Mouse (Mus musculus): Measurements from ENCODE around the gene Taar7a. TPM values are rescaled to one million over a fixed set of nuclear protein-coding genes. Genes with fewer than 3 reads are reported as not detected.

The Taar7a gene
- polyA plus RNA-seq, 1 experiment from 2014 or later = not detected

DNA sequence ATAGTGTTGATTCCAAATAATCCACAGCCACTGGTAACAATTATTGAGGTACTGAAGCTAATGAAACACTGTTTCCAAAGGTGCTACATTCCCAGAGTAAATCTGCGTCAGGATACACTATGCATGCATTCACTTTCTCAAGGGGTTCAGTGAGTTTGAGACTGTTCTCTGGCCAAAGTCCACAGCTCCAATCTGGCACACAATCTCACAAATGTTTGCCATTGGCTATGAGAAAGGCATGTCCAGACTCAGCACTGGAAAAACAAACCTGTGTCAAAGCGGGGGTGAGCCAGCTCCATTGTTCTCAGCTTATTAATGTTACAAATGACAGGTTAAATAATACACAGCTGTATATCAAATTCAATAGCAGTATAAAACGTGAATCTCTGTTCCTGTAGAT lies 34.2 kb downstream of the Taar7a start:
- no peak overlapping the region for H3K4me2 ChIP-seq (replicated peaks; ENCODE audit: low read depth)
- H3K27me3 ChIP-seq (replicated peaks; ENCODE audit: control insufficient read depth, insufficient read depth, low read length) = no peaks in the 10 kb centered on the region
- ATAC-seq = peak; percentile 63; the same call in 1 of the 2 replicates
- H3K4me3 ChIP-seq (ENCODE audit: low read depth, low read length) = no peak overlapping the region
- no peak overlapping the region for H3K27ac ChIP-seq (ENCODE audit: low read depth, low read length)
- no peaks in the 10 kb centered on the region for H3K36me3 ChIP-seq (ENCODE audit: control insufficient read depth, insufficient read depth)
- no peaks in the 10 kb centered on the region for H3K4me1 ChIP-seq (replicated peaks; ENCODE audit: control insufficient read depth, insufficient read depth, low read length)
- TF ChIP-seq CTCF (IDR thresholded peaks at IDR 0.05; ENCODE audit: low read depth) = no peak
- H3K9ac ChIP-seq (ENCODE audit: low read depth, low read length) = no peak overlapping the region
- no peaks in the 10 kb centered on the region for H3K9me3 ChIP-seq (ENCODE audit: control insufficient read depth)
- 35% methylated on average over 3 of the region's 3 CpGs for WGBS

DNA sequence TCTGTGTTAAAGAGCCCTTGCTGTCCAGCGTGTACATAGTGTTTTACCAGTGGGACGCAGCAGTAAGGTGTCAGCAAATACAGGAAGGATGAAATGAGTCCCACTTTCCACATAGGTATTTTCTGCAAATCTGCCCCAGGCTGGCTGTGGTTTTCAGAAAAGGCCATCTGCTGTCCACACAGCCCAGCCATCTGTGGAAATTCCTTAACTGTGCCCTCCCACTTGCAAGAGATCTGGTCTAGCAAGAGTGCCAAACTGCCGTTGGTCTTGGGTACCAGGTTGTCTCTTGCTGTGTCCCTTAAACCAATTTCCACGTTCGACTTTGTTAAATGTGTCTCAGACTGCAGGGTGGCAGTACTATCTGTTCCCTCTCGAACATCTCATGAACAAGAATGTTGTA lies 41.6 kb downstream of the Taar7a start:
- ATAC-seq = no peak
- WGBS = 84% methylated on average over 6 of the region's 6 CpGs
- Histone ChIP-seq H3K4me1 (replicated peaks; ENCODE audit: control insufficient read depth, insufficient read depth, low read length) (no peaks in the 10 kb centered on the region), H3K4me2 (replicated peaks; ENCODE audit: low read depth) (no peak overlapping the region), H3K27me3 (replicated peaks; ENCODE audit: control insufficient read depth, insufficient read depth, low read length) (no peaks in the 10 kb centered on the region), H3K4me3 (ENCODE audit: low read depth, low read length) (no peak overlapping the region), H3K9me3 (ENCODE audit: control insufficient read depth) (no peaks in the 10 kb centered on the region), H3K36me3 (ENCODE audit: control insufficient read depth, insufficient read depth) (no peaks in the 10 kb centered on the region), H3K27ac (ENCODE audit: low read depth, low read length) (no peak overlapping the region), H3K9ac (ENCODE audit: low read depth, low read length) (no peak overlapping the region)
- TF ChIP-seq CTCF (IDR thresholded peaks at IDR 0.05; ENCODE audit: low read depth) = no peak

GRCm38 (mm10) chr10:23949508-23950005 lies 43.7 kb downstream of the Taar7a start, which contains the start of gene Taar3:
Gene Taar3 (plus strand): TSS chr10:23949558.
- no peak within 1 kb of the TSS for H3K4me3 ChIP-seq (ENCODE audit: low read depth, low read length)
- H3K27ac ChIP-seq (ENCODE audit: low read depth, low read length) = no peak within 1 kb of the TSS
- no peak for ATAC-seq
- no peak within 1 kb of the TSS for H3K9ac ChIP-seq (ENCODE audit: low read depth, low read length)
- TF ChIP-seq CTCF (IDR thresholded peaks at IDR 0.05; ENCODE audit: low read depth) = no peak
- no peaks in the 10 kb centered on the region for H3K4me1 ChIP-seq (replicated peaks; ENCODE audit: control insufficient read depth, insufficient read depth, low read length)
- no peaks in the 10 kb centered on the region for H3K9me3 ChIP-seq (ENCODE audit: control insufficient read depth)
- H3K27me3 ChIP-seq (replicated peaks; ENCODE audit: control insufficient read depth, insufficient read depth, low read length) = no peaks in the 10 kb centered on the region
- H3K4me2 ChIP-seq (replicated peaks; ENCODE audit: low read depth) = no peak within 1 kb of the TSS
- 90% methylated on average over 16 of the region's 16 CpGs for WGBS
- H3K36me3 ChIP-seq (ENCODE audit: control insufficient read depth, insufficient read depth) = no peaks in the 10 kb centered on the region

- no peak overlapping the region for H3K4me3 ChIP-seq (ENCODE audit: low read depth, low read length)
- 53% methylated on average over 7 of the region's 7 CpGs for WGBS
- TF ChIP-seq CTCF (IDR thresholded peaks at IDR 0.05; ENCODE audit: low read depth) = no peak
- no peak overlapping the region for H3K4me2 ChIP-seq (replicated peaks; ENCODE audit: low read depth)
- no peak for ATAC-seq
- H3K4me1 ChIP-seq (replicated peaks; ENCODE audit: control insufficient read depth, insufficient read depth, low read length) = no peaks in the 10 kb centered on the region
- no peak overlapping the region for H3K9ac ChIP-seq (ENCODE audit: low read depth, low read length)
- H3K9me3 ChIP-seq (ENCODE audit: control insufficient read depth) = no peaks in the 10 kb centered on the region
- no peaks in the 10 kb centered on the region for H3K27me3 ChIP-seq (replicated peaks; ENCODE audit: control insufficient read depth, insufficient read depth, low read length)
- H3K27ac ChIP-seq (ENCODE audit: low read depth, low read length) = no peak overlapping the region
- no peaks in the 10 kb centered on the region for H3K36me3 ChIP-seq (ENCODE audit: control insufficient read depth, insufficient read depth)
Observed at GRCm38 (mm10) chr10:23948026-23948425, 45.3 kb downstream of the Taar7a start.

- Histone ChIP-seq H3K27me3 (replicated peaks; ENCODE audit: control insufficient read depth, insufficient read depth, low read length) (no peaks in the 10 kb centered on the region), H3K36me3 (ENCODE audit: control insufficient read depth, insufficient read depth) (no peaks in the 10 kb centered on the region), H3K4me3 (ENCODE audit: low read depth, low read length) (no peak overlapping the region), H3K27ac (ENCODE audit: low read depth, low read length) (no peak overlapping the region), H3K9ac (ENCODE audit: low read depth, low read length) (no peak overlapping the region), H3K4me1 (replicated peaks; ENCODE audit: control insufficient read depth, insufficient read depth, low read length) (no peaks in the 10 kb centered on the region), H3K9me3 (ENCODE audit: control insufficient read depth) (no peaks in the 10 kb centered on the region), H3K4me2 (replicated peaks; ENCODE audit: low read depth) (no peak overlapping the region)
- no peak for ATAC-seq
- peak; percentile 55 for TF ChIP-seq CTCF (IDR thresholded peaks at IDR 0.05; ENCODE audit: low read depth)
- 83% methylated on average over 5 of the region's 5 CpGs for WGBS
Observed at GRCm38 (mm10) chr10:23942465-23942864, 50.8 kb downstream of the Taar7a start.

Other genes starting within 250 kb of the Taar7a start
- 144 and 151 TPM in 2 replicates for gene Rps12, start 206.2 kb downstream of the Taar7a start, polyA plus RNA-seq (2015; fragmentation: Nextera tagmentation; extraction: Ambion mirVana)
- gene Slc18b1, start 196.5 kb downstream of the Taar7a start, polyA plus RNA-seq (2015; fragmentation: Nextera tagmentation; extraction: Ambion mirVana) = 12.9 and 14.0 TPM in 2 replicates
- 0.10 TPM in 1 of 2 replicates, not detected in the other for gene Vnn3, start 142.0 kb downstream of the Taar7a start, polyA plus RNA-seq (2015; fragmentation: Nextera tagmentation; extraction: Ambion mirVana)
- gene Vnn1, start 98.8 kb downstream of the Taar7a start, polyA plus RNA-seq (2015; fragmentation: Nextera tagmentation; extraction: Ambion mirVana) = 7.4 and 8.2 TPM in 2 replicates
- not detected in 2 replicates for gene Taar1, start 73.1 kb downstream of the Taar7a start, polyA plus RNA-seq (2015; fragmentation: Nextera tagmentation; extraction: Ambion mirVana)
- not detected in 2 replicates for gene Taar2, start 54.9 kb downstream of the Taar7a start, polyA plus RNA-seq (2015; fragmentation: Nextera tagmentation; extraction: Ambion mirVana)
- gene Taar3, start 43.9 kb downstream of the Taar7a start, polyA plus RNA-seq (2015; fragmentation: Nextera tagmentation; extraction: Ambion mirVana) = not detected in 2 replicates
- gene Taar4, start 33.0 kb downstream of the Taar7a start, polyA plus RNA-seq (2015; fragmentation: Nextera tagmentation; extraction: Ambion mirVana) = not detected in 2 replicates
- gene Taar5, start 22.8 kb downstream of the Taar7a start, polyA plus RNA-seq (2015; fragmentation: Nextera tagmentation; extraction: Ambion mirVana) = not detected in 2 replicates
- not detected in 2 replicates for gene Taar6, start 7.8 kb downstream of the Taar7a start, polyA plus RNA-seq (2015; fragmentation: Nextera tagmentation; extraction: Ambion mirVana)
- not detected in 2 replicates for gene Taar7b, start 6.5 kb upstream of the Taar7a start, polyA plus RNA-seq (2015; fragmentation: Nextera tagmentation; extraction: Ambion mirVana)
- not detected in 2 replicates for gene Taar7d, start 33.7 kb upstream of the Taar7a start, polyA plus RNA-seq (2015; fragmentation: Nextera tagmentation; extraction: Ambion mirVana)
- gene Taar7e, start 44.1 kb upstream of the Taar7a start, polyA plus RNA-seq (2015; fragmentation: Nextera tagmentation; extraction: Ambion mirVana) = not detected in 2 replicates
- gene Taar7f, start 56.0 kb upstream of the Taar7a start, polyA plus RNA-seq (2015; fragmentation: Nextera tagmentation; extraction: Ambion mirVana) = not detected in 2 replicates
- gene Taar8a, start 83.0 kb upstream of the Taar7a start, polyA plus RNA-seq (2015; fragmentation: Nextera tagmentation; extraction: Ambion mirVana) = not detected in 2 replicates
- not detected in 2 replicates for gene Taar8b, start 98.8 kb upstream of the Taar7a start, polyA plus RNA-seq (2015; fragmentation: Nextera tagmentation; extraction: Ambion mirVana)
- not detected in 2 replicates for gene Taar8c, start 108.4 kb upstream of the Taar7a start, polyA plus RNA-seq (2015; fragmentation: Nextera tagmentation; extraction: Ambion mirVana)
- gene Taar9, start 116.1 kb upstream of the Taar7a start, polyA plus RNA-seq (2015; fragmentation: Nextera tagmentation; extraction: Ambion mirVana) = not detected in 2 replicates
- gene Stx7, start 155.8 kb upstream of the Taar7a start, polyA plus RNA-seq (2015; fragmentation: Nextera tagmentation; extraction: Ambion mirVana) = 171 and 189 TPM in 2 replicates
- gene Moxd1, start 230.0 kb upstream of the Taar7a start, polyA plus RNA-seq (2015; fragmentation: Nextera tagmentation; extraction: Ambion mirVana) = 5.9 and 7.9 TPM in 2 replicates